Mouse (Mus musculus) bone marrow macrophage, adult 2 months (primary cell): ENCODE measurements at regions not wholly inside any gene's neighbourhood (a gene's known extent, or its start where the extent isn't known, plus 50 kb on each side); places are given as distances from the start of the nearest gene placed in this dataset.

ENCODE experiments used
- H3K27ac ChIP-seq: 2 replicates; pipeline ENCODE4 v1.5.1; 2012; ENCODE audit warnings: low read depth, low read length; ENCODE audit not compliant: insufficient read depth
- H3K4me1 ChIP-seq: 2 replicates; pipeline ENCODE4 v1.6.1; 2012; ENCODE audit warnings: low read length; ENCODE audit not compliant: control insufficient read depth, insufficient read depth
- H3K4me3 ChIP-seq: 2 replicates; pipeline ENCODE4 v1.5.1; 2012; ENCODE audit warnings: mild to moderate bottlenecking, low read length, moderate library complexity; ENCODE audit not compliant: insufficient read depth
- CTCF ChIP-seq: IDR thresholded peaks from 2 replicates; pipeline ENCODE4 v1.5.1; 2012; ENCODE audit warnings: low read depth, mild to moderate bottlenecking, low read length, moderate library complexity
- POLR2A ChIP-seq: IDR thresholded peaks from 2 replicates; pipeline ENCODE4 v1.6.1; 2012; ENCODE audit warnings: mild to moderate bottlenecking, low read depth, low read length, borderline replicate concordance

DNA sequence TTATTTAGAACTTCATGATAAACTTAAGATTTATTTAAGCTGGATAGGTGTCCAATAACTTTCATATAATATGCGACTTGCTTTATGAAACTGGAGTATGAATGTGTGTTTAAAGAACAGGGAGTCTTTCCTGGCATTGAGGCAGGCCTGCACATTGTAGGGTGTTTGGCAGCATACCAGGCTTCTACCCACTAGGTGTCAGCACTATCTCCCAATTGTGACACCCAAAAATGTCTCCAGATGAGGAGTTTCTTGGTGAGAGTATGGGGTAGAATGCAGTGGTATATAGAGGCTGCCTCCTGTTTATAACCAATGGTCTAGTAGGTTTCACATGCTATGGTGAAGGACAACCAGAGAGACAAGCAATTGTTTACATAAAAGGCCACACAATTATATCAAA is 311.9 kb downstream of the Gpat3 start:
- no peak for TF ChIP-seq POLR2A
- no peak for TF ChIP-seq CTCF
- no peak overlapping the region for H3K4me3 ChIP-seq
- no peaks in the 10 kb centered on the region for H3K4me1 ChIP-seq
- H3K27ac ChIP-seq = no peak overlapping the region

GRCm38 (mm10) chr5:101146345-101146744 is 300.8 kb downstream of the Gpat3 start:
- H3K27ac ChIP-seq = no peak overlapping the region
- no peaks in the 10 kb centered on the region for H3K4me1 ChIP-seq
- H3K4me3 ChIP-seq = no peak overlapping the region
- no peak for TF ChIP-seq CTCF

- Histone ChIP-seq H3K4me3 (no peak overlapping the region), H3K4me1 (no peaks in the 10 kb centered on the region; the same call in 1 of the 2 replicates), H3K27ac (no peak overlapping the region)
- no peak for TF ChIP-seq CTCF
- no peak for TF ChIP-seq POLR2A
These were observed 279.5 kb downstream of the Gpat3 start for GRCm38 (mm10) chr5:101124941-101125453.

DNA sequence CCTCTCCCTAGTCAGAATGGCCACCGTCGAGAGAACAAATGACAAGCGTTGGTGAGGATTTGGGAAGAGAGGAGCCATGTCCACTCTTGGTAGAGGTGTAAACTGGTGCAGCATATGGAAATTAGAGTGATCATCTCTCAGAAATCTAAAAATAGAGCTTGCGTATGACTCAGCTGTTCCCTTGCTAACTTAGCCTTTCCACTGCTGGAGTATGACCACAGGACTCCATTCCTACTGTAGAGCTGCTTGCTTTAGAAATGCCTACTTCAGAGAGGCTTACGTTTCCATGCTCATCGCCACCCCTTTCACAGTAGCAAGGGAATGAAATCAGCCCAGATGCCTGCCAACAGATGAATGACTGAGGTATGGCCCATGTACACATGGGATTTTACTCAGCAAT is 277.4 kb downstream of the Gpat3 start:
- no peak for TF ChIP-seq POLR2A
- no peak for TF ChIP-seq CTCF
- no peak overlapping the region for H3K4me3 ChIP-seq
- no peak overlapping the region for H3K27ac ChIP-seq
- no peaks in the 10 kb centered on the region; the same call in 1 of the 2 replicates for H3K4me1 ChIP-seq

- H3K27ac ChIP-seq = no peak overlapping the region
- no peaks in the 10 kb centered on the region; the same call in 1 of the 2 replicates for H3K4me1 ChIP-seq
- TF ChIP-seq CTCF = no peak
- H3K4me3 ChIP-seq = no peak overlapping the region
These were observed 275.1 kb downstream of the Gpat3 start for GRCm38 (mm10) chr5:101120509-101121201.

- Histone ChIP-seq H3K4me3 (no peak overlapping the region), H3K27ac (no peak overlapping the region), H3K4me1 (no peaks in the 10 kb centered on the region)
- no peak for TF ChIP-seq CTCF
- no peak for TF ChIP-seq POLR2A
These were observed 266.7 kb downstream of the Gpat3 start for GRCm38 (mm10) chr5:101112151-101112769.

DNA sequence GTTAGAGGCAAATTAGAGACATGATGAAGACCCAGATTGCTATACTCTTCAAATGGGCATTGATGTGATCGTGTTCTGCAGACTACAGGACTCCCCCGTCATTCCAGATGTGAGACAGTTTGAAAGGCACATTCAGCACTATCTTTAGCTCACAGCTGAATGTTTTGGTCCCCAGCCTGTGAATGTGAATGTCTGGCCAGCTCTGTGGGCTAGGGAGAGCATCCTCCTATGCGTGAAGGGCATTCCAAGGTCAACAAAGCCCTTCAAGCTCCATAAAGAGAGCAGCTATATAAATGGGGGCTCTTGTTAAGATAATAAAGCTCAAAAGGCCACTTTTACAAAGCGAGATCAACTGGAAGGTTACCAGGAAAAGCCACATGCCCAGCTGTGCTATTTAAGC is 266.1 kb downstream of the Gpat3 start:
- Histone ChIP-seq H3K4me3 (no peak overlapping the region), H3K27ac (no peak overlapping the region), H3K4me1 (no peaks in the 10 kb centered on the region)
- TF ChIP-seq CTCF (no peak), POLR2A (no peak)

DNA sequence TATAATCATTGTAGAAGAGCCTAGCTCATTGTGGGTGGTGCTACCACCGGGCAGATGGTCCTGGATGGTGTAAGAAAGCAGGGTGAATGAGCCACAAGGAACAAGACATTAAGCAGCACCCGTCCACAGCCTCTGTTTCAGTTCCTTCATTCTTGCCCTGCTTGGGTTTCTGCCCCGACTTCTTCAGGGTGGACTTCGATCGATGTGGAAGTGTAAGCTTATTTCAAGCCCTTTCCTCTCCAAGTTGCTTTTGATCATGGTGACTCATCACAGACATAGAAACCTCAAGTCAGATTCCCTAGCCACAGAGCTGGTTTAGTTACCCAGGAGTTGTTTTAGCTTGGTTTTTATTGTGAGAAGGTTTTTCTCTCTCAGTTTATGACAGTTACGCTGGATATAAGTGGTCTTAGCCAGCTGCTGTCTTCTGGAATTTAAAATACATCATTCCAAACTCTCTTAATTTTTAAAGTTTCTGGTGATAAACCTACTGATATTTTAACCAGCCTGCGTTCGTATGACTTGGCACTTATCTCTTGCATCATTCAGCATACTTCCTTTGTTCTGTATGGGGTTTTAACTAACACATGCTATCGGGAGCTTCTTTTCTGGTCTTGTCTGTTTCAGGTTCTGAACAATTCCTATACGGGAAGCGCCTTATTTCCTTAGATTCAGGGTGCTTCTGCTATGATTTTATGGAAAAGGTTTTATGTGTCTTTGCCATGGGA is 255.6 kb downstream of the Gpat3 start:
- TF ChIP-seq CTCF (no peak), POLR2A (no peak)
- H3K4me1 ChIP-seq = no peaks in the 10 kb centered on the region
- no peak overlapping the region for H3K4me3 ChIP-seq
- H3K27ac ChIP-seq = no peak overlapping the region

DNA sequence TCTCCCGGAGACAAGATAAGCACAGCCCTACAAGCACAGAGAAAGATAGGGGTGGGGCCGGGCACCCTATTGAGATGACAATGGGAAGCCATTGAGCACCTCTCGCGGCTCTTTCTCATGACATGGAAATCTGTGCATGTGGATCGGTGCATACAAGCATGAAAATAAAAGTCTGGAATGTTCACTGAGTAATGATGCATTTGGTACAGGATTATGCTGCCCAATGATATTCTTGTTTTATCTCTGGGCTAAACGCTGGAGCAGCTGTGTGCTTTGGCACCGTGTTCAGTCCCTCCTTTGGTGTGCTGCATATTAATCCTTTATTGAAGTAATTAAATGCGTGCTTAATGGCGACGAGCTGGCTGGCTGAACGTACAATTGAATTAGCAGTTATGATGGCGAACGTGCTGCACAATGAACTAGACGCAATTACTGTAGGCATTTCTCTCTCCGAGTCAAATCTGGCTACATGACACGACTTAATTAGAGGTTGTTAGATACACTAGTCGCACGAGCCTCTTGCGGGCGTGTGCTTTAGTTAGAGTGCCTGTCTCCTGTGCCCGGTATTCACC is 245.6 kb downstream of the Gpat3 start:
- Histone ChIP-seq H3K27ac (no peak overlapping the region), H3K4me3 (no peak overlapping the region), H3K4me1 (no peaks in the 10 kb centered on the region)
- TF ChIP-seq CTCF = no peak
- TF ChIP-seq POLR2A = no peak
